Mouse (Mus musculus): ENCODE measurements at regions not wholly inside any gene's neighbourhood (a gene's known extent, or its start where the extent isn't known, plus 50 kb on each side); places are given as distances from the start of the nearest gene placed in this dataset.

DNA sequence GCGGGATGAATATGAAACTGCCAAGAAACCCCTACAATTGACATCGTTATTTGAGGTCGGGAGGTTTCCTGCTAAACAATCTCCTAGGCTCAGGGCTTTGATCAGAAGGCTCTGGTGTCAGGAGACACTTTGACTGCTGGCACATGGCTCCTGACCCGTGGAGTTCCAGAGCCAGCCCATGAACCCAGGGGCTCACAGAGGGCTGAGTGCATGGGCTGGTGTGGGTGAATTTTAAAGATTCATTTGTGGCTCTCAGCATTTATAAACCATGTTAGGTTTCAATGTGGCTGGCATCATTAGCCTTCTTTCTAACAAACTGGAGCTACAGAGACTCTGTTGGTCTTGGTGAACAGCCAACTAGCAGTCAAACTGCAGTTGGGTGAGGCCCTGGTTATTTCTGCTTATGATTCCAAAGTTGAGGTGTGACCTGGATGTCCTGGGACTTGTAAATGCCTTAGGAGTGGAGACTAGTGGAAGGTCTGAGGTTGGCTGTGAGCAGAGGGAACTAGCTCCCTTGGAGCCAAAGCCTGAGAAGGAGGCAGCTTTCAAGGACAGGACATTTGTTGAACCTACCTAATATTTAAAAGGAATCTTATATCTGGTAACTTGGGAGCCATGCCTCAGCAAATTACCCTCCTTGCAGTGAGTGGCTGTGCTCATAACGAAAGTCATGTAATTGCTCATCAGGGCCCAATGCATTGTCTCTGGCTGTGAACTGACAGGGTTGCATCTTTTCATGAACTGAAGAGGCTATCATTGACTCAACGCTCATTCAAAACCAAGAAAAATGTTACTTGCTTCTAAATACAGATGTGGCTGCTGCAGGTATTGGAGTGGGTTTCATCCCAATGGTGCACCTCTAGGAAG is 108.0 kb upstream of the Mki67 start:
- no peak for TF ChIP-seq CTCF (IDR thresholded peaks at IDR 0.05; ENCODE audit: control insufficient read depth, insufficient read depth, insufficient read length)
- no peak for TF ChIP-seq MYOD1 (IDR thresholded peaks at IDR 0.05; ENCODE audit: control insufficient read depth, insufficient read length, low read depth)
